ENCODE assay signal across 23 mouse cellular contexts in genomic region chr15:32331037-32331436, GRCm38 (mm10).
A peak's percentile ranks its signal among the peaks of the same experiment; 100 is the strongest.
DNase-seq lines count a peak whose midpoint lies in the region; ATAC-seq lines count a peak whose summit lies in the region.
"Had no signal": no experiment of that assay in that cellular context is flagged by ENCODE, and none has a peak within 500 bp of the region (broad histone marks: within the 10 kb centered on the region; RNA-seq: fewer than 3 reads in every experiment).

No protein-coding gene starts in this region.

- H3K4me1 ChIP-seq in forebrain, embryonic 13.5 days: peaks cover 28% of the 10 kb centered on the region
- H3K4me1 ChIP-seq in forebrain, embryonic 11.5 days (replicated peaks; ENCODE audit: control insufficient read depth, insufficient read depth, low read length): peaks cover 14% of the 10 kb centered on the region
- H3K4me1 ChIP-seq in midbrain, embryonic 13.5 days (replicated peaks): peaks cover 25% of the 10 kb centered on the region
- peaks cover 26% of the 10 kb centered on the region for H3K4me1 ChIP-seq in midbrain, embryonic 10.5 days
- H3K4me1 ChIP-seq in forebrain, embryonic 14.5 days (ENCODE audit: control insufficient read depth, insufficient read depth, low read length): peaks cover 23% of the 10 kb centered on the region

- H3K27me3 ChIP-seq in forebrain, embryonic 13.5 days: no peaks in the 10 kb centered on the region
- no peaks in the 10 kb centered on the region for H3K27me3 ChIP-seq in forebrain, embryonic 11.5 days (ENCODE audit: control insufficient read depth, insufficient read depth, low read length)
- no peaks in the 10 kb centered on the region for H3K27me3 ChIP-seq in midbrain, embryonic 13.5 days
- no peaks in the 10 kb centered on the region for H3K27me3 ChIP-seq in midbrain, embryonic 10.5 days (ENCODE audit: low read depth, poor library complexity, severe bottlenecking)
- H3K27me3 ChIP-seq in forebrain, embryonic 14.5 days (replicated peaks; ENCODE audit: control insufficient read depth, insufficient read depth, low read length): no peaks in the 10 kb centered on the region
- H3K27me3 ChIP-seq: embryonic facial prominence, embryonic 13.5 days; heart, embryonic 13.5 days; hindbrain, embryonic 13.5 days; kidney, embryonic 15.5 days; neural tube, embryonic 15.5 days had no signal

- no peak overlapping the region for H3K4me3 ChIP-seq in forebrain, embryonic 13.5 days
- no peak overlapping the region for H3K4me3 ChIP-seq in forebrain, embryonic 11.5 days (ENCODE audit: low read depth, low read length)
- H3K4me3 ChIP-seq in midbrain, embryonic 13.5 days (replicated peaks): no peak overlapping the region
- no peak overlapping the region for H3K4me3 ChIP-seq in midbrain, embryonic 10.5 days
- H3K4me3 ChIP-seq in forebrain, embryonic 14.5 days (ENCODE audit: low read depth, low read length): no peak overlapping the region
- H3K4me3 ChIP-seq: embryonic facial prominence, embryonic 13.5 days; erythroblast, embryonic 14.5 days; heart, embryonic 13.5 days; hindbrain, embryonic 13.5 days; kidney, embryonic 15.5 days; left cerebral cortex, adult 2 months; neural tube, embryonic 15.5 days had no signal

- WGBS in forebrain, embryonic 13.5 days: 44% methylated on average over 2 of the region's 2 CpGs
- 70% methylated on average over 2 of the region's 2 CpGs for WGBS in forebrain, embryonic 11.5 days
- WGBS in midbrain, embryonic 13.5 days: 26% methylated on average over 2 of the region's 2 CpGs
- WGBS in midbrain, embryonic 10.5 days: 64% methylated on average over 2 of the region's 2 CpGs
- 38% methylated on average over 2 of the region's 2 CpGs for WGBS in forebrain, embryonic 14.5 days

- H3K36me3 ChIP-seq in forebrain, embryonic 13.5 days (ENCODE audit: poor library complexity, severe bottlenecking): no peaks in the 10 kb centered on the region
- no peaks in the 10 kb centered on the region for H3K36me3 ChIP-seq in forebrain, embryonic 11.5 days (ENCODE audit: control insufficient read depth, insufficient read depth, low read length)
- H3K36me3 ChIP-seq in midbrain, embryonic 13.5 days: no peaks in the 10 kb centered on the region
- no peaks in the 10 kb centered on the region for H3K36me3 ChIP-seq in midbrain, embryonic 10.5 days
- H3K36me3 ChIP-seq in forebrain, embryonic 14.5 days (ENCODE audit: control insufficient read depth, insufficient read depth, low read length): no peaks in the 10 kb centered on the region
- H3K36me3 ChIP-seq: embryonic facial prominence, embryonic 13.5 days; heart, embryonic 13.5 days; hindbrain, embryonic 13.5 days; kidney, embryonic 15.5 days; neural tube, embryonic 15.5 days had no signal

- H3K4me2 ChIP-seq in forebrain, embryonic 13.5 days: no peak overlapping the region
- H3K4me2 ChIP-seq in forebrain, embryonic 11.5 days (ENCODE audit: low read depth, low read length, severe bottlenecking): no peak overlapping the region
- no peak overlapping the region for H3K4me2 ChIP-seq in midbrain, embryonic 13.5 days (replicated peaks)
- no peak overlapping the region for H3K4me2 ChIP-seq in forebrain, embryonic 14.5 days (ENCODE audit: low read length)
- H3K4me2 ChIP-seq: heart, embryonic 13.5 days; hindbrain, embryonic 13.5 days; kidney, embryonic 15.5 days; neural tube, embryonic 15.5 days had no signal

- no peaks in the 10 kb centered on the region for H3K9me3 ChIP-seq in forebrain, embryonic 13.5 days (replicated peaks)
- H3K9me3 ChIP-seq in forebrain, embryonic 11.5 days (ENCODE audit: control insufficient read depth, low read length): no peaks in the 10 kb centered on the region
- no peaks in the 10 kb centered on the region for H3K9me3 ChIP-seq in midbrain, embryonic 13.5 days
- H3K9me3 ChIP-seq in midbrain, embryonic 10.5 days (replicated peaks): no peaks in the 10 kb centered on the region
- no peaks in the 10 kb centered on the region for H3K9me3 ChIP-seq in forebrain, embryonic 14.5 days (replicated peaks; ENCODE audit: control insufficient read depth, low read length)
- H3K9me3 ChIP-seq: embryonic facial prominence, embryonic 13.5 days; heart, embryonic 13.5 days; hindbrain, embryonic 13.5 days; kidney, embryonic 15.5 days; neural tube, embryonic 15.5 days had no signal

- no peak overlapping the region for H3K9ac ChIP-seq in forebrain, embryonic 13.5 days
- no peak overlapping the region for H3K9ac ChIP-seq in forebrain, embryonic 11.5 days (ENCODE audit: low read length)
- H3K9ac ChIP-seq in midbrain, embryonic 13.5 days (replicated peaks): no peak overlapping the region
- H3K9ac ChIP-seq in forebrain, embryonic 14.5 days (ENCODE audit: low read length): no peak overlapping the region
- H3K9ac ChIP-seq: embryonic facial prominence, embryonic 13.5 days; heart, embryonic 13.5 days; hindbrain, embryonic 13.5 days; kidney, embryonic 15.5 days; neural tube, embryonic 15.5 days had no signal

- no peak for DNase-seq in forebrain, embryonic 11.5 days (ENCODE audit: low spot score)
- no peak for DNase-seq in midbrain, embryonic 10.5 days (ENCODE audit: low spot score)
- no peak for DNase-seq in forebrain, embryonic 14.5 days (ENCODE audit: low spot score)
- no peak for DNase-seq in urinary bladder, postnatal 10 days (ENCODE audit: low spot score)
- no peak for DNase-seq in gastrocnemius, postnatal 10 days
- DNase-seq: adrenal gland, postnatal 36 days; cerebellum, adult 11 months; cerebellum, adult 9-11 months; heart, postnatal 14 days; kidney, adult 11 months; kidney, postnatal 4 days; lung, postnatal 4 days; right cerebral cortex, postnatal 14 days; spleen, adult 18-20 months had no signal

- peak; percentile 41 for ATAC-seq in forebrain, embryonic 13.5 days
- ATAC-seq in forebrain, embryonic 11.5 days (replicated peaks; ENCODE audit: low FRiP score): no peak
- ATAC-seq in midbrain, embryonic 13.5 days: peak; percentile 57
- ATAC-seq in forebrain, embryonic 14.5 days: peak; percentile 44; the same call in 1 of the 2 replicates

- 0 out of 2 replicates have a peak overlapping the region, but pooled peaks have one; percentile 8 for H3K27ac ChIP-seq in forebrain, embryonic 13.5 days
- no peak overlapping the region for H3K27ac ChIP-seq in forebrain, embryonic 11.5 days (ENCODE audit: low read depth, low read length)
- 0 out of 2 replicates have a peak overlapping the region, but pooled peaks have one; percentile 36 for H3K27ac ChIP-seq in midbrain, embryonic 13.5 days
- no peak overlapping the region for H3K27ac ChIP-seq in midbrain, embryonic 10.5 days (replicated peaks)
- H3K27ac ChIP-seq in forebrain, embryonic 14.5 days (ENCODE audit: low read depth, low read length): peak overlapping the region; percentile 39
- H3K27ac ChIP-seq: heart, embryonic 13.5 days; hindbrain, embryonic 13.5 days; kidney, embryonic 15.5 days; left cerebral cortex, adult 2 months; neural tube, embryonic 15.5 days had no signal

Comparison
In these comparisons a context has a peak if more than half of its experiments do, and no peak if none do; other contexts are left out.
1. H3K27ac ChIP-seq: peak in forebrain, embryonic 13.5 days (single experiment), midbrain, embryonic 13.5 days (single experiment) and forebrain, embryonic 14.5 days (single experiment); none in forebrain, embryonic 11.5 days (single experiment) and midbrain, embryonic 10.5 days (single experiment).